Mouse (Mus musculus) thymus, adult 18-20 months (tissue): ENCODE measurements around the gene Stk24.

Experiments used
- DNase-seq, 2 experiments: peaks; one replicate each; pipeline ENCODE4 v3.0.0; 2022; ENCODE audit warnings: mixed read lengths in 2 of 2

Stk24 gene

GRCm38 (mm10) chr14:121309909-121310308, 69.9 kb downstream of the Stk24 start:
- no peak for DNase-seq

- no peak for DNase-seq
Measured at GRCm38 (mm10) chr14:121305316-121306064, 74.3 kb downstream of the Stk24 start.

- no peak for DNase-seq
Measured at GRCm38 (mm10) chr14:121304523-121304922, 75.3 kb downstream of the Stk24 start.

GRCm38 (mm10) chr14:121299093-121299492, 80.7 kb downstream of the Stk24 start:
- no peak for DNase-seq

GRCm38 (mm10) chr14:121298537-121298936, 81.3 kb downstream of the Stk24 start:
- DNase-seq, result no peak

- no peak for DNase-seq
Measured at GRCm38 (mm10) chr14:121297103-121297502, 82.7 kb downstream of the Stk24 start.

GRCm38 (mm10) chr14:121294484-121294883, 85.3 kb downstream of the Stk24 start:
- no peak for DNase-seq

GRCm38 (mm10) chr14:121292391-121292790, 87.4 kb downstream of the Stk24 start:
- DNase-seq, result no peak

- no peak for DNase-seq
Measured at GRCm38 (mm10) chr14:121291881-121292280, 87.9 kb downstream of the Stk24 start.

GRCm38 (mm10) chr14:121285379-121286120, 94.3 kb downstream of the Stk24 start:
- no peak for DNase-seq

GRCm38 (mm10) chr14:121281336-121281710, 98.5 kb downstream of the Stk24 start:
- no peak for DNase-seq

GRCm38 (mm10) chr14:121280601-121281335, 99.0 kb downstream of the Stk24 start:
- no peak for DNase-seq

GRCm38 (mm10) chr14:121279106-121279505, 100.7 kb downstream of the Stk24 start:
- peak; percentile 30 to 41 for DNase-seq

GRCm38 (mm10) chr14:121276016-121276415, 103.8 kb downstream of the Stk24 start:
- DNase-seq, result no peak

GRCm38 (mm10) chr14:121274985-121275384, 104.8 kb downstream of the Stk24 start:
- no peak for DNase-seq

GRCm38 (mm10) chr14:121270490-121270889, 109.3 kb downstream of the Stk24 start:
- no peak for DNase-seq

- DNase-seq, result no peak
Measured at GRCm38 (mm10) chr14:121267801-121268200, 112.0 kb downstream of the Stk24 start.

GRCm38 (mm10) chr14:121264453-121264852, 115.4 kb downstream of the Stk24 start:
- DNase-seq, result no peak

GRCm38 (mm10) chr14:121263912-121264311, 115.9 kb downstream of the Stk24 start:
- DNase-seq, result no peak

GRCm38 (mm10) chr14:121262606-121263005, 117.2 kb downstream of the Stk24 start:
- DNase-seq, result no peak

GRCm38 (mm10) chr14:121261229-121261879, 118.5 kb downstream of the Stk24 start:
- no peak for DNase-seq

GRCm38 (mm10) chr14:121259789-121260188, 120.0 kb downstream of the Stk24 start:
- DNase-seq, result no peak

- no peak for DNase-seq
Measured at GRCm38 (mm10) chr14:121259332-121259731, 120.5 kb downstream of the Stk24 start.
